Mouse (Mus musculus): Measurements from ENCODE around the gene Tpr. TPM values are rescaled to one million over a fixed set of nuclear protein-coding genes. Genes with fewer than 3 reads are reported as not detected.

Gene Tpr
- polyA plus RNA-seq, 1 experiment from 2014 or later: 163 TPM

DNA sequence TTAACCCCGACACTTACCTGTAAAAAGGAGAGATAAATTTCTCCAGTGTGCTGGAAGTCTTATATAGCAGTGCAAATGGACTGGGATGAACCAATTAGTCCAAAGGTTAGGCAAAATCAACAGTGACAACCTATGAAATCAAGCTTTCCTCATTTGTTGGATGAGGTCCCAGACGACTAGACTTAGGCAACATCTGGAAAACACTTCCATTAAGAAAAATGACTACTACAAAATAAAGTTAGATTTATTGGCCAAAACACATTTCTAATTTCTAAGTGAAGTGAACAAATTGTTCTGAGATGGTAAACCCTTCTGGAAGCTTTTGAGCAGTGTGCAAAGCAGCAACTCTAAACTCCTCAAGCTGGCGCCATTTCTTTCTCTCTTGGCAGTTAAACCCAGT is 73.5 kb downstream of the Tpr start, which contains the start of gene Prg4:
TSS of gene Prg4 (minus strand) at position 34 of the 400 bp plus-strand sequence.
- Histone ChIP-seq H3K9me3 (replicated peaks; ENCODE audit: control insufficient read depth, low read length) (no peaks in the 10 kb centered on the region), H3K27me3 (ENCODE audit: control insufficient read depth, insufficient read depth, low read length) (no peaks in the 10 kb centered on the region), H3K27ac (ENCODE audit: low read depth, low read length) (no peak within 1 kb of the TSS), H3K4me2 (no peak within 1 kb of the TSS), H3K36me3 (ENCODE audit: control insufficient read depth, insufficient read depth, low read length) (no peaks in the 10 kb centered on the region), H3K4me1 (ENCODE audit: control insufficient read depth, insufficient read depth, low read length) (no peaks in the 10 kb centered on the region), H3K4me3 (ENCODE audit: low read depth, low read length) (no peak within 1 kb of the TSS), H3K9ac (ENCODE audit: low read depth, low read length) (no peak within 1 kb of the TSS)
- WGBS (ENCODE audit: insufficient replicate concordance): 83% methylated on average over 3 of the region's 3 CpGs
- no peak for ATAC-seq (replicated peaks; ENCODE audit: insufficient number of reproducible peaks, low FRiP score, low TSS enrichment)

DNA sequence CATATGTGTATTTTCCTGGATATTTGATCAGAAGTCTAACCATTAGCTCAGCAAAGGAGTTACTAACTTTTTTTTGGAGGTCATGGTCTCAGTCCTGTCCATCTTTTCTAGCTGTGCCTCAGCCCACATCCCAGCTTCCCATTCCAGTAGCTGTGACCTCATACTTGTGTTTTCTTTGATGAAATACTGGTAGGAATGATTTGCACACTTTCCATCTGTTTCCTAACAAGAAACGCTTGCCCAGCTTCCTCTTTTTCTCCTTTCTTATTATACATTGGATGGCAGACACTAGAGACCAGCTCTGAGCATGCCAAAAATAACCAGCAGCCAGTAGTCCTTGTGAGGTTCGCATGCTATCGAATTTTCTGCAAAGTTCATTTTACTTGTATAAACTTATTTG is 77.4 kb downstream of the Tpr start:
- H3K9ac ChIP-seq (ENCODE audit: low read depth, low read length): no peak overlapping the region
- H3K4me3 ChIP-seq (ENCODE audit: low read depth, low read length): no peak overlapping the region
- ATAC-seq (replicated peaks; ENCODE audit: insufficient number of reproducible peaks, low FRiP score, low TSS enrichment): no peak
- H3K9me3 ChIP-seq (replicated peaks; ENCODE audit: control insufficient read depth, low read length): no peaks in the 10 kb centered on the region
- H3K4me2 ChIP-seq: no peak overlapping the region
- H3K36me3 ChIP-seq (ENCODE audit: control insufficient read depth, insufficient read depth, low read length): no peaks in the 10 kb centered on the region
- H3K27ac ChIP-seq (ENCODE audit: low read depth, low read length): no peak overlapping the region
- H3K27me3 ChIP-seq (ENCODE audit: control insufficient read depth, insufficient read depth, low read length): no peaks in the 10 kb centered on the region
- WGBS (ENCODE audit: insufficient replicate concordance): 70% methylated on average over 3 of the region's 3 CpGs
- no peaks in the 10 kb centered on the region for H3K4me1 ChIP-seq (ENCODE audit: control insufficient read depth, insufficient read depth, low read length)

DNA sequence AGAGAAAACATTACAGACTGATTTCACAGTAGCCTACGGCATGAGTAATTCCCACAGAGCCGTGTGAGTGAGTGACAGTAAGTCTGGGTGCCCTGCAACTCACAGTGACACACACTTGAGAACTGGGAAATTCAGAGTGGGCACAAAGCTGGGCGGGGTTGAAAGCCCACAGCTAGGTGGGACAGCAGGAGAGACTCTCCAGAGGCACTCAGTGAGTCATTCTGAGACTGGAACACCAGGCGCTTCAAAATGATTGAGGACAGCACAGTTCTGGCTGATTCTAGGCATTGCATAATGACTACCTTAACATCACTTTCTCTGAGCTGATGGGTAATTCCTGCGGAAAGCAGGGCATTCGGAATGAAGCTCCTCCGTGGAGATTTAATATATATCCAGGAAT is 79.9 kb downstream of the Tpr start:
- Histone ChIP-seq H3K27ac (ENCODE audit: low read depth, low read length) (no peak overlapping the region), H3K27me3 (ENCODE audit: control insufficient read depth, insufficient read depth, low read length) (no peaks in the 10 kb centered on the region), H3K4me2 (no peak overlapping the region), H3K36me3 (ENCODE audit: control insufficient read depth, insufficient read depth, low read length) (no peaks in the 10 kb centered on the region), H3K9me3 (replicated peaks; ENCODE audit: control insufficient read depth, low read length) (no peaks in the 10 kb centered on the region), H3K4me1 (ENCODE audit: control insufficient read depth, insufficient read depth, low read length) (no peaks in the 10 kb centered on the region), H3K9ac (ENCODE audit: low read depth, low read length) (no peak overlapping the region), H3K4me3 (ENCODE audit: low read depth, low read length) (no peak overlapping the region)
- ATAC-seq (replicated peaks; ENCODE audit: insufficient number of reproducible peaks, low FRiP score, low TSS enrichment): no peak
- 78% methylated on average over 7 of the region's 7 CpGs for WGBS (ENCODE audit: insufficient replicate concordance)

DNA sequence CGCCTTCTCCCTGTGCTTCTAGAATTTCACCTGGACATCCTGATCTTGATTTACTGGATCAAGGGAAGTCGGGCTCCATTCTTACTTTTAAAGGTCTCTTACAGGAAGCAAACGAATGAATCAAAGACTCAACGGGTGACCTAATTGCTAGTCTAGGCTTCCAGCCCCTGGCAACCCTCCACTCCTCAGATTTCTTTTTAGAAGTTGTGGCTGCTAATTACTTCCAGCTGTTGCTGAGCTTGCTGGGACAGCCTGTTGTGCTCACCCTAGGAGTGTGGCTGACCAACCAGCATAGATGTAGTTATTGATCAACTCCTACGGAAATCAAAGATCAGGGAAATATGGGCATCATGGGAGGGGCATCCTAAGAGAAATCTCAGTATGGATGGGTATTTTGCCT is 88.0 kb downstream of the Tpr start:
- 66% methylated on average over 5 of the region's 5 CpGs for WGBS (ENCODE audit: insufficient replicate concordance)
- H3K36me3 ChIP-seq (ENCODE audit: control insufficient read depth, insufficient read depth, low read length): no peaks in the 10 kb centered on the region
- H3K4me2 ChIP-seq: no peak overlapping the region
- no peaks in the 10 kb centered on the region for H3K27me3 ChIP-seq (ENCODE audit: control insufficient read depth, insufficient read depth, low read length)
- H3K27ac ChIP-seq (ENCODE audit: low read depth, low read length): no peak overlapping the region
- no peak overlapping the region for H3K4me3 ChIP-seq (ENCODE audit: low read depth, low read length)
- H3K9me3 ChIP-seq (replicated peaks; ENCODE audit: control insufficient read depth, low read length): no peaks in the 10 kb centered on the region
- ATAC-seq (replicated peaks; ENCODE audit: insufficient number of reproducible peaks, low FRiP score, low TSS enrichment): no peak
- no peaks in the 10 kb centered on the region for H3K4me1 ChIP-seq (ENCODE audit: control insufficient read depth, insufficient read depth, low read length)
- no peak overlapping the region for H3K9ac ChIP-seq (ENCODE audit: low read depth, low read length)

DNA sequence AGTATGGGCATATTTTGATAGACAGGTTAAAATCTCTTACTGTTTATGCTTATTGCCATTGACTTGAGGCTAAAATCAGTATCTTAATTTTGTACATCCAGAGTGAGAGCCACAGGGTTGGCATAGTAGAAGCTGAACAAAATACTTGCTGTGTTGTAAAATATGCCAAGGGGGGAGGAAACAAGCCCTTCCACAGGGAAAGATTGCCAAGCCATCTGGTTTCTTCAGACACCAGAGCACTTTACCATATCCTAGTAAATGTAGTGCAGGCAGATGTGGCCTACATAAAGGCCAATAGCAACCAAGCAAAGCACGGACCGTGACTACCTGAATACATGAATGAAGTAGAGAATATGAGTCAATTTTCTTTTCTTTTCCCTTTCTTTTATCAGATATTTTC is 96.5 kb downstream of the Tpr start:
- Histone ChIP-seq H3K9ac (ENCODE audit: low read depth, low read length) (no peak overlapping the region), H3K4me2 (no peak overlapping the region), H3K27ac (ENCODE audit: low read depth, low read length) (no peak overlapping the region), H3K9me3 (replicated peaks; ENCODE audit: control insufficient read depth, low read length) (no peaks in the 10 kb centered on the region), H3K36me3 (ENCODE audit: control insufficient read depth, insufficient read depth, low read length) (no peaks in the 10 kb centered on the region), H3K4me3 (ENCODE audit: low read depth, low read length) (no peak overlapping the region), H3K27me3 (ENCODE audit: control insufficient read depth, insufficient read depth, low read length) (no peaks in the 10 kb centered on the region), H3K4me1 (ENCODE audit: control insufficient read depth, insufficient read depth, low read length) (no peaks in the 10 kb centered on the region)
- 86% methylated on average over 2 of the region's 2 CpGs for WGBS (ENCODE audit: insufficient replicate concordance)
- ATAC-seq (replicated peaks; ENCODE audit: insufficient number of reproducible peaks, low FRiP score, low TSS enrichment): no peak

DNA sequence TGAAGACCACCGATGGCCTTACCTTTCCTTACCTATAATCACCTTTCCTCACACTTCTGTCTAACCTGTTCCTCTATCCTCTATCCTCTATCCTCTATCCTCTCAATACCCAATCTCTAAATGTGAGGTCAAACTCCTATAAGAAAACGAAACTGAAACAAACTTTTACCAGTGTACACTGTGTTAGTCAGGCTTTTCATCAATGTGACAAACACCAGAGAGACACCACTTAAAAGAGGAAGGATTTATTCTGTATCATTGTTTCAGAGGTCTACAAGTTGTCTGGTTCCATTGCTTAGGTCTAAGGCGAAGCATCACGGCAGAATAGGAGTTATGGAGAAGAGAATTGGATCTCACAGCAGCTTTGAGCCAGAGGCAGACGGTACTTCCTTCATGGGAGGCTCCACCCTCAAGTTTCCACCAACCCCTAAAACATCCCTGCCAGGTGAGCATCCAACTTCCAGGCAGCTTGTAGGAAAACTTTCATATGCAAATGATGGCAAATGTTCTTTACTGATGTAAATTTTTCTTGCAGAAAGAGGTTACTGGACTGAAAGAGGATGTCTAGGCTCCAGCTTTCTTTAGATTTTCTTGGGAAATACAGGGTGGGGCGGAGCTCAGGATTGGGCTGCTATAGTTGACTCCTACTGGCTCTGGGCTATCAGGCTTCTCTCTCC is 104.1 kb downstream of the Tpr start:
- WGBS (ENCODE audit: insufficient replicate concordance): 65% methylated on average over 6 of the region's 6 CpGs

DNA sequence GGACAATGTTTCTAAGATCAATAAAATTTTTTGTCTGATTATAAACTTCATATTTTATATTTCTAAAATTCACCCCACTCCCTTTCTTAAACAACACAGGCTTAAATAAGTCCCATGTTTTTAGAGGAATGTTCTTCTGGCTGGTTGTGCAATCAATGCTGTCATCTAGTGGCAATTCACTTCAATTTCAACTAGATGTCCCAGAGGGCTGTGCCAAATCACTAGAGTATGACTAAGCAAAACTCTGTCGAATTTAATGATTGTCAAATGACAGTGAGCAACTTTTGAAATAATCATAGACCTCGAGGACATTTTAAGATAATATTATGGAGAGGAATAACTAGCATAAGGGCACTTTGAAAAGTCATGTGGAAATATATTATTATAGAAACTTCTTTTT is 105.1 kb downstream of the Tpr start:
- no peak overlapping the region for H3K4me2 ChIP-seq
- no peak overlapping the region for H3K27ac ChIP-seq (ENCODE audit: low read depth, low read length)
- no peaks in the 10 kb centered on the region for H3K36me3 ChIP-seq (ENCODE audit: control insufficient read depth, insufficient read depth, low read length)
- H3K27me3 ChIP-seq (ENCODE audit: control insufficient read depth, insufficient read depth, low read length): no peaks in the 10 kb centered on the region
- H3K9me3 ChIP-seq (replicated peaks; ENCODE audit: control insufficient read depth, low read length): no peaks in the 10 kb centered on the region
- ATAC-seq (replicated peaks; ENCODE audit: insufficient number of reproducible peaks, low FRiP score, low TSS enrichment): no peak
- no peaks in the 10 kb centered on the region for H3K4me1 ChIP-seq (ENCODE audit: control insufficient read depth, insufficient read depth, low read length)
- no peak overlapping the region for H3K4me3 ChIP-seq (ENCODE audit: low read depth, low read length)
- no peak overlapping the region for H3K9ac ChIP-seq (ENCODE audit: low read depth, low read length)
- 62% methylated on average over 2 of the region's 2 CpGs for WGBS (ENCODE audit: insufficient replicate concordance)

More for the DNA sequence above, 104.1 kb downstream of the Tpr start:
- Histone ChIP-seq H3K27me3 (ENCODE audit: control insufficient read depth, insufficient read depth, low read length) (no peaks in the 10 kb centered on the region), H3K4me2 (no peak overlapping the region), H3K9ac (ENCODE audit: low read depth, low read length) (no peak overlapping the region), H3K27ac (ENCODE audit: low read depth, low read length) (no peak overlapping the region), H3K4me3 (ENCODE audit: low read depth, low read length) (no peak overlapping the region), H3K36me3 (ENCODE audit: control insufficient read depth, insufficient read depth, low read length) (no peaks in the 10 kb centered on the region), H3K4me1 (ENCODE audit: control insufficient read depth, insufficient read depth, low read length) (no peaks in the 10 kb centered on the region), H3K9me3 (replicated peaks; ENCODE audit: control insufficient read depth, low read length) (no peaks in the 10 kb centered on the region)
- ATAC-seq (replicated peaks; ENCODE audit: insufficient number of reproducible peaks, low FRiP score, low TSS enrichment): no peak

DNA sequence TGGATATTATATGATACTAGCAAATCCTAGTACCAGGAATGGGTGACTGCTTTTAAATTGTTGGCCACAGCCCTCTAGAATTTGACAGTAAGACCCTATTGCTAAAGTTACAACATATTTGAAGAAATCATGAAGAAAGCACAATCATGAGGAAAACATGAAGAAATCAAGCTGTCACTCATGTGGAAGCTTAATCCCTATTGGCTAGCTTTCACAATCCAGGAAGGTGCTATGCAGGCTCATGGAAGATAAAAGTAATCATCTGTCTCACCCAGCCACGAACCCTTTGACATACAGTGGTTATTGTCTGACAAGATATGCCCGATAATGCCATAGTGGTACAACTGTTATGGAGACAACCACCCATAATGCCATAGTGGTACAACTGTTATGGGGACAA is 105.5 kb downstream of the Tpr start:
- 89% methylated on average over 2 of the region's 2 CpGs for WGBS (ENCODE audit: insufficient replicate concordance)
- ATAC-seq (replicated peaks; ENCODE audit: insufficient number of reproducible peaks, low FRiP score, low TSS enrichment): no peak
- Histone ChIP-seq H3K4me3 (ENCODE audit: low read depth, low read length) (no peak overlapping the region), H3K27me3 (ENCODE audit: control insufficient read depth, insufficient read depth, low read length) (no peaks in the 10 kb centered on the region), H3K4me1 (ENCODE audit: control insufficient read depth, insufficient read depth, low read length) (no peaks in the 10 kb centered on the region), H3K9me3 (replicated peaks; ENCODE audit: control insufficient read depth, low read length) (no peaks in the 10 kb centered on the region), H3K36me3 (ENCODE audit: control insufficient read depth, insufficient read depth, low read length) (no peaks in the 10 kb centered on the region), H3K4me2 (no peak overlapping the region), H3K27ac (ENCODE audit: low read depth, low read length) (no peak overlapping the region), H3K9ac (ENCODE audit: low read depth, low read length) (no peak overlapping the region)

Data from heart, embryonic 11.5 days (tissue).